Mouse (Mus musculus) heart, adult 2 months (tissue): ENCODE data around the gene Gck.

Source experiments
- CTCF ChIP-seq: fragments of 200-600 bp; IDR thresholded peaks from 2 replicates; pipeline ENCODE4 v1.8.1; 2022; ENCODE audit warnings: antibody characterized with exemption, mild to moderate bottlenecking, moderate library complexity
- EP300 ChIP-seq: fragments of 200-500 bp; IDR thresholded peaks from 2 replicates; pipeline ENCODE4 v1.6.1; 2011; ENCODE audit warnings: low read depth, low read length, control low read depth; ENCODE audit not compliant: insufficient read depth
- POLR2A ChIP-seq: fragments of 200-500 bp; IDR thresholded peaks from 2 replicates; pipeline ENCODE4 v1.6.1; 2011; ENCODE audit warnings: mild to moderate bottlenecking, low read depth, low read length, control low read depth; ENCODE audit not compliant: insufficient read depth

DNA sequence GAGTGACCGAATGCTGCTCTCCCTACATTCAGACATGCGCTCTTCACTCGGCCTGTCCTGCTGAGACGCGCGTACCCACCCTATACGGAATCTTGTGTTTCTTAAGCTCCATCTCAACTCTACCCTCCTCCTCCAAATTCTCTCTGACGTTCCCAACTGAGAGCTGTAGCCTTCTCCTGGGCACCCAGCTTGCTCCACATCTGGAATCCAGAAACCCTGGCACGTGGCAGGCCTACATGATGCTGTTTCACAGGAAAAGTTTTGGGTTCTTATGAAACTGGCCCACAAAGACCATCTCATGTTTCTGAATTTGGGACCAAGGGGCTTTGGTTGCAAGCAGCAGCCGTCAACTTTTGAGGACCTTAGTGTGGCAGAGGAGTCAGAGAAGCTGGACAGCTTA lies 50.6 kb downstream of the Gck start:
- TF ChIP-seq POLR2A: no peak
- TF ChIP-seq EP300: no peak
- TF ChIP-seq CTCF: no peak
